Mouse (Mus musculus): ENCODE results near the gene Zkscan1. TPM values are rescaled to one million over a fixed set of nuclear protein-coding genes. Genes with fewer than 3 reads are reported as not detected.
A peak's percentile ranks its signal among the peaks of the same experiment; 100 is the strongest.

Zkscan1 gene
- total and polyA plus RNA-seq, 2 experiments from 2014 or later: 11.6 to 40.4 TPM

DNA sequence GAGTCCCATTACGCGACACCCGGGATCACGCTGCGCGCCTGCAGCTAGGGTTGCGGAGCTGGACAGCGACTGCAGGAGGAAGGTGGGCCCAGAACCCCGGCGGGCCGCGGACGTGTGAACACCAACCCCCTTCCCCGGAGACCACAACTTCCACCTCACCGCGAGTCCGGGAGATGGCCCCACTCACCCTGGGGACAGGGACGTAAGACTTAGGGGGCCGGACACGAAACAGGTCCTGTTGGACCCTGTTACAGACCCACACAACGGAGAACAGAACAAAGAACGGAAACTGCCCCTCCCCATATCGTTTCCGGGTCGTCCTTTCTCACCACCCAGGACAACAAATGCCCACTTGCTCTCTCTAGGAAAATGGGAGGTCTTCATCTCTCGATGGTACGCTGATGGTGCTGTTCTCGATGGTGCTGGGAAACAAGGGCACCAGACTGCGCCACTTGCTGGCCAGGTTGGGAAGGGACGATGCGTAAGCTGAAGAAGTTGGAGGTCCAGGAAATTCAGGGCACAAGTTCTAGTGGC, 70.6 kb downstream of the Zkscan1 start, which contains the start of gene Zfp113:
TSS of gene Zfp113 (minus strand) at position 302 of the 534 bp plus-strand sequence.
- Histone ChIP-seq H3K36me3 (ENCODE audit: insufficient read depth, low read length) (peaks cover 13% of the 10 kb centered on the region), H3K4me3 (ENCODE audit: low read depth, low read length) (peak within 1 kb of the TSS; percentile 64), H3K27me3 (ENCODE audit: insufficient read depth, low read length) (no peaks in the 10 kb centered on the region), H3K9me3 (ENCODE audit: low read length) (no peaks in the 10 kb centered on the region), H3K9ac (replicated peaks; ENCODE audit: low read length, poor library complexity, severe bottlenecking) (peak within 1 kb of the TSS; percentile 91), H3K4me2 (ENCODE audit: low read depth, low read length, poor library complexity, severe bottlenecking) (peak within 1 kb of the TSS; percentile 74), H3K27ac (ENCODE audit: low read depth, low read length) (peak within 1 kb of the TSS; percentile 95), H3K4me1 (ENCODE audit: insufficient read depth, low read length) (no peaks in the 10 kb centered on the region; the same call in 1 of the 2 replicates)
- ATAC-seq (ENCODE audit: low FRiP score) (peak; percentile 96), DNase-seq (ENCODE audit: low spot score) (peak; percentile 98)
- WGBS: under 1% methylated on average over 31 of the region's 31 CpGs
- TF ChIP-seq CTCF (IDR thresholded peaks at IDR 0.05): peak; percentile 98

Other genes starting within 250 kb of the Zkscan1 start
- gene Pilra, start 248.8 kb upstream of the Zkscan1 start, total RNA-seq (2014; rRNA removed): not detected in 2 replicates
- gene Pilra, start 248.8 kb upstream of the Zkscan1 start, polyA plus RNA-seq (2015; fragmentation: Nextera tagmentation; extraction: Ambion mirVana): 0.09 and 0.29 TPM in 2 replicates
- gene Pilrb1, start 227.0 kb upstream of the Zkscan1 start, total RNA-seq (2014; rRNA removed): not detected in 2 replicates
- gene Pilrb1, start 227.0 kb upstream of the Zkscan1 start, polyA plus RNA-seq (2015; fragmentation: Nextera tagmentation; extraction: Ambion mirVana): not detected in 2 replicates
- gene Pilrb2, start 213.3 kb upstream of the Zkscan1 start, total RNA-seq (2014; rRNA removed): not detected in 2 replicates
- 0.16 TPM in 1 of 2 replicates, not detected in the other for gene Pilrb2, start 213.3 kb upstream of the Zkscan1 start, polyA plus RNA-seq (2015; fragmentation: Nextera tagmentation; extraction: Ambion mirVana)
- not detected in 2 replicates for gene Cyp3a13, start 163.5 kb upstream of the Zkscan1 start, total RNA-seq (2014; rRNA removed)
- gene Cyp3a13, start 163.5 kb upstream of the Zkscan1 start, polyA plus RNA-seq (2015; fragmentation: Nextera tagmentation; extraction: Ambion mirVana): not detected in 2 replicates
- 2.6 and 3.8 TPM in 2 replicates for gene Gjc3, start 122.0 kb upstream of the Zkscan1 start, total RNA-seq (2014; rRNA removed)
- 1.3 and 1.5 TPM in 2 replicates for gene Gjc3, start 122.0 kb upstream of the Zkscan1 start, polyA plus RNA-seq (2015; fragmentation: Nextera tagmentation; extraction: Ambion mirVana)
- gene Azgp1, start 103.6 kb upstream of the Zkscan1 start, total RNA-seq (2014; rRNA removed): not detected in 2 replicates
- not detected in 2 replicates for gene Azgp1, start 103.6 kb upstream of the Zkscan1 start, polyA plus RNA-seq (2015; fragmentation: Nextera tagmentation; extraction: Ambion mirVana)
- not detected in 2 replicates for gene Smok3a, start 63.8 kb upstream of the Zkscan1 start, total RNA-seq (2014; rRNA removed)
- gene Smok3a, start 63.8 kb upstream of the Zkscan1 start, polyA plus RNA-seq (2015; fragmentation: Nextera tagmentation; extraction: Ambion mirVana): not detected in 2 replicates
- gene Smok3b, start 63.7 kb upstream of the Zkscan1 start, total RNA-seq (2014; rRNA removed): not detected in 2 replicates
- not detected in 2 replicates for gene Smok3b, start 63.7 kb upstream of the Zkscan1 start, polyA plus RNA-seq (2015; fragmentation: Nextera tagmentation; extraction: Ambion mirVana)
- not detected in 2 replicates for gene Smok3c, start 31.9 kb upstream of the Zkscan1 start, total RNA-seq (2014; rRNA removed)
- gene Smok3c, start 31.9 kb upstream of the Zkscan1 start, polyA plus RNA-seq (2015; fragmentation: Nextera tagmentation; extraction: Ambion mirVana): not detected in 2 replicates
- gene Zscan21, start 31.8 kb downstream of the Zkscan1 start, total RNA-seq (2014; rRNA removed): 20.7 and 22.1 TPM in 2 replicates
- 54.3 and 57.1 TPM in 2 replicates for gene Zscan21, start 31.8 kb downstream of the Zkscan1 start, polyA plus RNA-seq (2015; fragmentation: Nextera tagmentation; extraction: Ambion mirVana)
- gene Zfp113, start 70.7 kb downstream of the Zkscan1 start, total RNA-seq (2014; rRNA removed): 6.4 and 7.2 TPM in 2 replicates
- 7.0 and 7.3 TPM in 2 replicates for gene Zfp113, start 70.7 kb downstream of the Zkscan1 start, polyA plus RNA-seq (2015; fragmentation: Nextera tagmentation; extraction: Ambion mirVana)
- 50.9 and 54.3 TPM in 2 replicates for gene Cops6, start 76.0 kb downstream of the Zkscan1 start, total RNA-seq (2014; rRNA removed)
- 283 and 299 TPM in 2 replicates for gene Cops6, start 76.0 kb downstream of the Zkscan1 start, polyA plus RNA-seq (2015; fragmentation: Nextera tagmentation; extraction: Ambion mirVana)
- 60.8 and 62.6 TPM in 2 replicates for gene Ap4m1, start 86.9 kb downstream of the Zkscan1 start, total RNA-seq (2014; rRNA removed)
- 17.2 and 17.5 TPM in 2 replicates for gene Ap4m1, start 86.9 kb downstream of the Zkscan1 start, polyA plus RNA-seq (2015; fragmentation: Nextera tagmentation; extraction: Ambion mirVana)
- gene Mcm7, start 87.3 kb downstream of the Zkscan1 start, total RNA-seq (2014; rRNA removed): 27.8 and 31.0 TPM in 2 replicates
- 37.9 and 39.6 TPM in 2 replicates for gene Mcm7, start 87.3 kb downstream of the Zkscan1 start, polyA plus RNA-seq (2015; fragmentation: Nextera tagmentation; extraction: Ambion mirVana)
- 61.1 and 90.3 TPM in 2 replicates for gene Taf6, start 102.4 kb downstream of the Zkscan1 start, total RNA-seq (2014; rRNA removed)
- 49.0 and 49.8 TPM in 2 replicates for gene Taf6, start 102.4 kb downstream of the Zkscan1 start, polyA plus RNA-seq (2015; fragmentation: Nextera tagmentation; extraction: Ambion mirVana)
- gene Cnpy4, start 102.4 kb downstream of the Zkscan1 start, total RNA-seq (2014; rRNA removed): 11.7 and 14.0 TPM in 2 replicates
- gene Cnpy4, start 102.4 kb downstream of the Zkscan1 start, polyA plus RNA-seq (2015; fragmentation: Nextera tagmentation; extraction: Ambion mirVana): 21.7 and 21.8 TPM in 2 replicates
- 15.6 and 16.2 TPM in 2 replicates for gene Mblac1, start 109.2 kb downstream of the Zkscan1 start, total RNA-seq (2014; rRNA removed)
- 11.2 and 11.9 TPM in 2 replicates for gene Mblac1, start 109.2 kb downstream of the Zkscan1 start, polyA plus RNA-seq (2015; fragmentation: Nextera tagmentation; extraction: Ambion mirVana)
- not detected in 2 replicates for gene Nxpe5, start 140.8 kb downstream of the Zkscan1 start, total RNA-seq (2014; rRNA removed)
- gene Nxpe5, start 140.8 kb downstream of the Zkscan1 start, polyA plus RNA-seq (2015; fragmentation: Nextera tagmentation; extraction: Ambion mirVana): not detected in 2 replicates
- gene Lamtor4, start 170.4 kb downstream of the Zkscan1 start, total RNA-seq (2014; rRNA removed): 59.1 and 79.6 TPM in 2 replicates
- gene Lamtor4, start 170.4 kb downstream of the Zkscan1 start, polyA plus RNA-seq (2015; fragmentation: Nextera tagmentation; extraction: Ambion mirVana): 99.8 and 104 TPM in 2 replicates
- gene BC037034, start 178.9 kb downstream of the Zkscan1 start, total RNA-seq (2014; rRNA removed): 73.1 and 79.2 TPM in 2 replicates
- 15.4 and 17.3 TPM in 2 replicates for gene BC037034, start 178.9 kb downstream of the Zkscan1 start, polyA plus RNA-seq (2015; fragmentation: Nextera tagmentation; extraction: Ambion mirVana)
- gene Gal3st4, start 187.8 kb downstream of the Zkscan1 start, total RNA-seq (2014; rRNA removed): 0.71 and 1.4 TPM in 2 replicates
- gene Gal3st4, start 187.8 kb downstream of the Zkscan1 start, polyA plus RNA-seq (2015; fragmentation: Nextera tagmentation; extraction: Ambion mirVana): 1.7 TPM in 2 replicates
- 0.11 TPM in 1 of 2 replicates, not detected in the other for gene Gm43720, start 194.9 kb downstream of the Zkscan1 start, total RNA-seq (2014; rRNA removed)
- gene Gm43720, start 194.9 kb downstream of the Zkscan1 start, polyA plus RNA-seq (2015; fragmentation: Nextera tagmentation; extraction: Ambion mirVana): 0.05 TPM in 1 of 2 replicates, not detected in the other
- 134 and 154 TPM in 2 replicates for gene Gpc2, start 194.9 kb downstream of the Zkscan1 start, total RNA-seq (2014; rRNA removed)
- gene Gpc2, start 194.9 kb downstream of the Zkscan1 start, polyA plus RNA-seq (2015; fragmentation: Nextera tagmentation; extraction: Ambion mirVana): 50.5 and 50.7 TPM in 2 replicates
- 22.5 and 33.2 TPM in 2 replicates for gene Stag3, start 195.2 kb downstream of the Zkscan1 start, total RNA-seq (2014; rRNA removed)
- gene Stag3, start 195.2 kb downstream of the Zkscan1 start, polyA plus RNA-seq (2015; fragmentation: Nextera tagmentation; extraction: Ambion mirVana): 8.8 and 9.6 TPM in 2 replicates

Measured in midbrain, postnatal 0 days (tissue).